Mouse (Mus musculus): ENCODE measurements around the gene Tor2a. TPM values are rescaled to one million over a fixed set of nuclear protein-coding genes. Genes with fewer than 3 reads are reported as not detected.

Tor2a gene
- total RNA-seq (2015) (25.1 and 26.7 TPM in 2 replicates), total RNA-seq (2017) (16.2 and 24.5 TPM in 2 replicates)

- peak; percentile 99 for ATAC-seq (replicated peaks; ENCODE audit: poor library complexity)
These were observed at the start of gene Tor2a for GRCm38 (mm10) chr2:32757056-32757845. Gene Tor2a, plus strand, starts transcription at chr2:32757234.

GRCm38 (mm10) chr2:32708643-32709042 lies 48.4 kb upstream of the Tor2a start:
- ATAC-seq (replicated peaks; ENCODE audit: poor library complexity), result peak; percentile 29

GRCm38 (mm10) chr2:32709521-32710137 lies 47.4 kb upstream of the Tor2a start:
- ATAC-seq (replicated peaks; ENCODE audit: poor library complexity), result no peak

DNA sequence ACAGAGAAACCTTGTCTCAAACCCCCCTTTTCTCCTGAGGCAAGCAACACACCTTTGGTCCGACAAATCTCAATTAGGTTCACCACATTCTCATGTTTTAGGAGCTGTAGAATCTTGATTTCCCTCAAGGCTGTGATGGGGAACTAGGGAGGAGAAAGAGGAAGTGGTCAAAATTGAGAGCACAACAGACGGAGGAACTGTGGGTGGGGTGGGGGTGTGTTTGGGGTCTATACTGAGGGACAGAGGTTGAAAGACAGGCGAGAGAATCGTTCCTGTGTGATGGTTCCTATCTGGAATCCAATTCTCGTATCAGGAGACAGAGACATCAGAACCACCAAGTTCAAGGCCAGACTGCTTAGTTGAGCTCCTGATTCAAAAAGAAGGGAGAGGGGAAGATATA lies 46.6 kb upstream of the Tor2a start:
- ATAC-seq (replicated peaks; ENCODE audit: poor library complexity), result no peak

- no peak for ATAC-seq (replicated peaks; ENCODE audit: poor library complexity)
These were observed 45.6 kb upstream of the Tor2a start for GRCm38 (mm10) chr2:32711301-32712056.

DNA sequence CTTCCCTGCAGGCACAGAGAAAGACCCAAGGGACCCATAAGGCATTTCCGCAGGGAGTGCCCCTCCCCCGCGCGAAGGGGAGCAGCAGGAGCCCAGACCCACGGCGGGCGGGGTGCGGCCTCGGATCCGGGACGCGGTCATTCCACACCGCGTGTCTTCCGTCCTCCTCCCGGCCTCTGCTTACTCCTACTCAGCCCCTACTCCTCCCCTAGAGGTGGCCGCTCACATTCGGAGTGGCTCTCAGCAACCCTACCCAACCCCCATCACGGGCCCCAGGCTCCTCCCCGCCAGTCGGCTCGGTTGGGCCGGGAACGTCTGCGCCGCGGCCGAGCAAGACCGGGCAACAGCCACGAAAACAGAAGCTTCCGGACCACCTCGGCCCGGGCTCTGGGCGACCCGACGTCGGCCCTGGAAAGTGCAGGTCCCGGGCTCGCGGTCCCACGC lies 44.9 kb upstream of the Tor2a start:
- peak; percentile 15 for ATAC-seq (replicated peaks; ENCODE audit: poor library complexity)

DNA sequence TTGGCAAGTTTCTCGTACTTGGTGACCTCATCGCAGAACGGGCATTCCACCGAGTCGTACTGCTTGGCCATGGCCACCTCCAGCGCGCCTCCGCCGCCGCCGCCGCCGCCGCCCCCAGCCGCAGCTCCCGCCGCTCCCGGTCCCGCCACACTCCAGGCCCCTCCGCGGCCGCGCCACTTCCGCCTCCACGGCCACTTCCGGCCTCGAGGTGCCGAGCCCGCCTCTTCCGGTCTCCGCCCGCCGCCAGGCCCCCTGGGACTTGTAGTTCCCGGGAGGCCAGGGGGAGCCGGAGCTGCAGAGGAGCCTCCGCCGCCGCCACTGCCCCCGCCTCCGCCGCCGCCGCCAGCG lies 44.5 kb upstream of the Tor2a start:
- peak; percentile 48 for ATAC-seq (replicated peaks; ENCODE audit: poor library complexity)

GRCm38 (mm10) chr2:32712934-32713817 lies 43.9 kb upstream of the Tor2a start, which contains the start of gene Cdk9:
Gene Cdk9, minus strand, starts transcription at chr2:32713076.
- peak; percentile 58 for ATAC-seq (replicated peaks; ENCODE audit: poor library complexity)

- ATAC-seq (replicated peaks; ENCODE audit: poor library complexity), result no peak
These were observed 42.7 kb upstream of the Tor2a start for GRCm38 (mm10) chr2:32714117-32714986.

DNA sequence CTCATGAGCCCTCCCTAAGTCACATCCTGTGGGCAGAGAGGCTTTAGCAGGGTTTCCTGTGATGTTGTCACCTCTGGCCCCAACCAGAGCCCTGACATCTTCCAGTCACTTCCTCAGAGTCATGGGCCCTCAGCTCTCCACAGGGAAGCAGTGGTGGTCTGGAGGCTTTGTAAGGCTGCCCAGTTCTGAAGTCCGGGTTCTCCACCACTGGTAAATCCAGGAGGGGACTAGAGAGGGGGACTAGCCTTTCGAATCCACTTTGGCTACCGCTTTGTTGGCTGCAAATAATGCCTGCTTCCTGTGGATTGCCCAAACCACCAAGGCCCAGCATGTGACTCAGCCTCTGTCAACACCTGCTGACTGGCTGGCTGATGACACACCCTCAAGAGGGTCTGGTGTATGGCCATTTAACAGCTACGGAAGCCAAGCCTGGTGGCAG lies 42.0 kb upstream of the Tor2a start:
- ATAC-seq (replicated peaks; ENCODE audit: poor library complexity), result peak; percentile 53

- ATAC-seq (replicated peaks; ENCODE audit: poor library complexity), result 0 out of 2 replicates have a peak, but pooled peaks have one; percentile 5
These were observed 38.3 kb upstream of the Tor2a start for GRCm38 (mm10) chr2:32718761-32719160.

DNA sequence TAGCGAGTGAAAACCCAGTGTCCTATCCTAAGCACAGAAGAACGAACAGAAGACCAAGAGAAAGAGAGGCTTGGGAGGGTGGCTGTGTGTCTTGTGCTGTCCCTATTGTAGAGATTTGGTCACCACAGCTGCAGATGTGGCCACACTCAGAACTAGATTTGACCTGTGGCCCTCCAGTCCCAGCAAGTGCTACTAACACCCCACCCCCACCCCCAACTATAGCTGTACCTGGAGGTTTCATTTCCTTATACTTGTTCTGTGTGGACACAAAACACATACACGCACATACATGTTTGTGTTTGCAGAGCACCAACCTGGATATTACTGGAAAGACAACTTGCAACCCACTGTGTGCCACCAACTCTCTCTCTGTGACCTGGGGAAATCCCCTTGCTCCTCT lies 37.0 kb upstream of the Tor2a start:
- no peak for ATAC-seq (replicated peaks; ENCODE audit: poor library complexity)

DNA sequence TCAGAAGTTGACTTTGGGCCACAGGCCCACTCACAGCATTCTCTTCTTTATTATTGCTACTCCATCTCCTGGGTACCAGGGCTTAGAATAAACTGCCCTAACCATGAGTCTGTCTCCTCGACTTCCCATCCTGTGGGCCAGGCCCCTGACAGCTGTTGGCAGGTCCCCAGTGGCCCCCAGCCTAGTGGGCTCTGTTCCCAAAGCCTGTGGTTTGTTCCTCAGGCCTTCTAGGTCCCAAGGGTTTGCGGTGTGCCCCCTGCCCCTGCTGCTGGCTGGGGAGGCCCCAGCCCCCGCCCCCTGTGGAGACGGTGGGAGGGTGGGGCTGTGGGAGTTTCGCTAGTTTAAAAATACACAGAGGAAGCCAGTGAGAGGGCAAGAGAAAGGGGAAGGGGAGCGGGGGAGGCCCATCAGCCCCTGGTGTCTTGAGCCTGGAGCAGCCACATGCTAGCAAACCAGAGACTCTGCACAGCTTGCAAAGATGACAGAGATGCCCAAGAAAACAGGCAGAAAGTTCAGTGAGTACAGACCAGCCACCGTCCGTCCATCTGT lies 36.3 kb upstream of the Tor2a start, which contains the start of gene Sh2d3c:
Gene Sh2d3c, plus strand, starts transcription at position 375 of the 549 bp plus-strand sequence.
- ATAC-seq (replicated peaks; ENCODE audit: poor library complexity), result peak; percentile 67

DNA sequence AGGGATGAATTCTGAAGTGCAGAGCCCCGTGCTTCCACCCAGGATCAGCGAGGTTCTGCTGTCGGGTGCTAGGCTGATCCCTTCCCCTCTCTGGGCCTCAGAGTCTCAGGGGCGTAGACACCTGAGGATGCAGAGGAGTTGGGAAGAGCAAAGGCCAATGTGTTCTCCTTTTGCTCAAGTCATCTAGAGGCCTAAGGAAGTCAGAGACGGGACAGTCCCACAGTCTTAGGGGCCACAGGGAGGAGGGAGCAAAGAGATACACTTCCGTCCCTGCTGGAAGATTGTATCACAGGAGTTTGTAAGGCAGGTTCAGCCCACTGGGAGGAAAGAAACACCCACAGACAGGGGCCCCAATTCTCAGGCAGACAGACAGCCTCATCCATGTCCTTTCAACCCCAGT lies 35.0 kb upstream of the Tor2a start:
- peak; percentile 50 for ATAC-seq (replicated peaks; ENCODE audit: poor library complexity)

- ATAC-seq (replicated peaks; ENCODE audit: poor library complexity), result no peak
These were observed 34.5 kb upstream of the Tor2a start for GRCm38 (mm10) chr2:32722581-32722980.

GRCm38 (mm10) chr2:32724149-32724548 lies 32.9 kb upstream of the Tor2a start:
- ATAC-seq (replicated peaks; ENCODE audit: poor library complexity), result no peak

- ATAC-seq (replicated peaks; ENCODE audit: poor library complexity), result no peak
These were observed 31.9 kb upstream of the Tor2a start for GRCm38 (mm10) chr2:32724832-32725790.

DNA sequence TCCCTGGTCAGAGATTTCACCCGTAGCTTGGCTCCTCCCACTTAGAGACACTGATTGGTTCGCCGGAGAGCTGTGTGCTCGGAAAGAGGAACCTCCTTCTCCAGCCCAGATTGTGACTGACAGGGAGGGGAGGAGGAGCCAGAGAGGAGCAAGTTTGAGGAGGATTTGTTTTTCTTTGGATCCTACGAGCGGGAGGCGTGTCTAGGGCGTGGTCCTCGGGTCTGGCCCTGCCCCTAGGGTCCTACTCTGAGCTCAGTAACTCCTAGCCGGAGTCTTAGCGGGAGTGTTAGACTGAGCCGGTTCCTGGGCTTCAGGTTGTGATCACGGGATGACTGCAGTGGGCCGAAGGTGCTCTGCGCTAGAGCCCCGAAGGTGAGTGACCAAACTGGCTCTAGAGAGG lies 29.6 kb upstream of the Tor2a start:
- ATAC-seq (replicated peaks; ENCODE audit: poor library complexity), result peak; percentile 100

Data from megakaryocyte progenitor cell, adult 5-6 weeks (primary cell).